Mouse (Mus musculus) E14TG2a.4 (cell line): ENCODE results near the gene Olfr1166.
"Not testable (repeated sequence)": the region's sequence is repeated elsewhere in the genome, so short reads cannot be mapped to it uniquely, and the experiment has no call there.

Experiments used
- H3K27me3 ChIP-seq: 2 replicates; pipeline ENCODE4 v1.6.1; 2014; ENCODE audit warnings: low read length, control low read depth; ENCODE audit not compliant: insufficient read depth
- H3K36me3 ChIP-seq: 2 replicates; pipeline ENCODE4 v1.6.1; 2014; ENCODE audit warnings: low read length, control low read depth; ENCODE audit not compliant: insufficient read depth
- H3K4me1 ChIP-seq: replicated peaks from 2 replicates; pipeline ENCODE4 v1.6.1; 2014; ENCODE audit warnings: low read depth, low read length, control low read depth
- H3K4me3 ChIP-seq: replicated peaks from 2 replicates; pipeline ENCODE4 v1.5.1; 2014; ENCODE audit warnings: mild to moderate bottlenecking, low read length
- H3K9me3 ChIP-seq: 2 replicates; pipeline ENCODE4 v1.6.1; 2014; ENCODE audit warnings: low read length, control low read depth
- CTCF ChIP-seq: conservative IDR thresholded peaks from 2 replicates; pipeline ENCODE4 v1.5.1; 2014; ENCODE audit warnings: low read length
- NANOG ChIP-seq: IDR thresholded peaks from 2 replicates; pipeline ENCODE4 v1.6.1; 2014; ENCODE audit warnings: borderline replicate concordance, low read length, mixed read lengths
- POU5F1 ChIP-seq: IDR thresholded peaks from 2 replicates; pipeline ENCODE4 v1.6.1; 2014; ENCODE audit warnings: low read length, borderline replicate concordance

The Olfr1166 gene

GRCm38 (mm10) chr2:88128172-88128571, at the start of gene Olfr1166:
TSS of gene Olfr1166 (minus strand) at chr2:88128272.
- no peaks in the 10 kb centered on the region for H3K4me1 ChIP-seq
- no peak within 1 kb of the TSS for H3K4me3 ChIP-seq
- no peaks in the 10 kb centered on the region for H3K27me3 ChIP-seq
- TF ChIP-seq NANOG (no peak), CTCF (no peak), POU5F1 (no peak)
- no peaks in the 10 kb centered on the region for H3K36me3 ChIP-seq
- no peaks in the 10 kb centered on the region for H3K9me3 ChIP-seq

- H3K9me3 ChIP-seq: not testable (repeated sequence)
Measured at GRCm38 (mm10) chr2:88155093-88155492, 27.0 kb upstream of the Olfr1166 start, which contains the start of gene Olfr1167. TSS of gene Olfr1167 (minus strand) at chr2:88155193.

GRCm38 (mm10) chr2:88093866-88094265, 34.2 kb downstream of the Olfr1166 start, which contains the start of gene Olfr1164:
TSS of gene Olfr1164 (minus strand) at chr2:88093966.
- Histone ChIP-seq H3K4me3 (no peak within 1 kb of the TSS), H3K36me3 (no peaks in the 10 kb centered on the region), H3K4me1 (no peaks in the 10 kb centered on the region), H3K27me3 (no peaks in the 10 kb centered on the region), H3K9me3 (no peaks in the 10 kb centered on the region)
- TF ChIP-seq POU5F1: no peak
- no peak for TF ChIP-seq CTCF
- TF ChIP-seq NANOG: no peak

More at GRCm38 (mm10) chr2:88155093-88155492, 27.0 kb upstream of the Olfr1166 start, which contains the start of gene Olfr1167:
- not testable (repeated sequence) for H3K4me1 ChIP-seq, H3K36me3 ChIP-seq, H3K27me3 ChIP-seq, H3K4me3 ChIP-seq
